Mouse (Mus musculus) CH12.LX (cell line): ENCODE data around the gene Ate1. TPM values are rescaled to one million over a fixed set of nuclear protein-coding genes. Genes with fewer than 3 reads are reported as not detected.

Experiments
- DNase-seq: peaks from one replicate; pipeline ENCODE4 v3.0.0-alpha.2; 2013; ENCODE audit errors: extremely low read depth
- H3K27ac ChIP-seq: 2 replicates; pipeline ENCODE4 v1.5.1; 2012; ENCODE audit warnings: low read depth, mild to moderate bottlenecking, control low read depth, moderate library complexity; ENCODE audit not compliant: insufficient read depth
- H3K27me3 ChIP-seq: replicated peaks from 2 replicates; pipeline ENCODE3; 2012; ENCODE audit warnings: inconsistent platforms
- H3K36me3 ChIP-seq, 2 experiments: replicated peaks in 1 of 2; 2 replicates each; pipeline versions ENCODE3 to v1.6.1; 2012; ENCODE audit warnings: inconsistent platforms in 1 of 2, low read length in 1 of 2, mild to moderate bottlenecking in 1 of 2, mixed read lengths in 1 of 2, moderate library complexity in 1 of 2; ENCODE audit not compliant: control insufficient read depth in 1 of 2, insufficient read depth in 1 of 2
- H3K4me1 ChIP-seq, 2 experiments: 2 replicates each; pipeline ENCODE4 v1.6.1; 2012; ENCODE audit warnings: inconsistent platforms in 1 of 2, moderate library complexity in 1 of 2; ENCODE audit not compliant: insufficient read depth in 2 of 2, control insufficient read depth in 1 of 2
- H3K4me2 ChIP-seq: 2 replicates; pipeline ENCODE4 v1.6.1; 2012; ENCODE audit warnings: low read depth, mild to moderate bottlenecking, control low read depth; ENCODE audit not compliant: poor library complexity, insufficient read depth, severe bottlenecking
- H3K4me3 ChIP-seq, 3 experiments: fragments of 150-350 bp in 1 of 3; sonication (generic) in 1 of 3; replicated peaks in 1 of 3; 2 replicates each; pipeline versions ENCODE3 to v1.5.1; 2011 to 2012; ENCODE audit warnings: low read depth in 2 of 3, low read length in 2 of 3, mild to moderate bottlenecking in 2 of 3, moderate library complexity in 2 of 3, control low read depth in 1 of 3, improper control_type of control experiment in 1 of 3, inconsistent platforms in 1 of 3, mixed read lengths in 1 of 3; ENCODE audit not compliant: poor library complexity in 1 of 3
- H3K79me2 ChIP-seq: replicated peaks from 2 replicates; pipeline ENCODE4 v1.6.1; 2012; ENCODE audit warnings: mild to moderate bottlenecking, moderate library complexity; ENCODE audit not compliant: control insufficient read depth, poor library complexity, insufficient read depth, severe bottlenecking; ENCODE audit errors: extremely low read depth
- H3K9ac ChIP-seq: 2 replicates; pipeline ENCODE4 v1.6.1; 2012; ENCODE audit warnings: low read depth, mild to moderate bottlenecking, control low read depth, moderate library complexity; ENCODE audit not compliant: insufficient read depth
- H3K9me3 ChIP-seq: replicated peaks from 2 replicates; pipeline ENCODE3; 2012; ENCODE audit warnings: low read length, inconsistent platforms, mixed read lengths
- BHLHE40 ChIP-seq: IDR thresholded peaks from 2 replicates; pipeline ENCODE4 v1.6.1; 2011; ENCODE audit warnings: mild to moderate bottlenecking, low read depth, low read length, improper control_type of control experiment
- CHD2 ChIP-seq: IDR thresholded peaks from 2 replicates; pipeline ENCODE4 v1.6.1; 2011; ENCODE audit warnings: low read length, improper control_type of control experiment
- CTCF ChIP-seq, 2 experiments: IDR thresholded peaks in 1 of 2; conservative IDR thresholded peaks in 1 of 2; 2 replicates each; pipeline ENCODE4 v1.5.1; 2011 to 2012; ENCODE audit warnings: low read depth in 2 of 2, low read length in 2 of 2, improper control_type of control experiment in 1 of 2, inconsistent platforms in 1 of 2, mild to moderate bottlenecking in 1 of 2, moderate library complexity in 1 of 2
- E2F4 ChIP-seq: IDR thresholded peaks from 2 replicates; pipeline ENCODE4 v1.6.1; 2011; ENCODE audit warnings: low read depth, low read length, improper control_type of control experiment; ENCODE audit not compliant: insufficient replicate concordance
- ELF1 ChIP-seq: IDR thresholded peaks from 2 replicates; pipeline ENCODE4 v1.6.1; 2014; ENCODE audit warnings: low read depth, mild to moderate bottlenecking, inconsistent platforms, low read length, improper control_type of control experiment
- EP300 ChIP-seq: IDR thresholded peaks from 2 replicates; pipeline ENCODE4 v1.6.1; 2011; ENCODE audit warnings: low read length, improper control_type of control experiment
- GABPA ChIP-seq: IDR thresholded peaks from 2 replicates; pipeline ENCODE4 v1.6.1; 2012; ENCODE audit warnings: low read depth, low read length, improper control_type of control experiment, inconsistent platforms; ENCODE audit not compliant: insufficient replicate concordance
- HCFC1 ChIP-seq: IDR thresholded peaks from 2 replicates; pipeline ENCODE4 v1.6.1; 2012; ENCODE audit warnings: low read depth, mild to moderate bottlenecking, inconsistent platforms, low read length, improper control_type of control experiment
- IRF4 ChIP-seq: IDR thresholded peaks from 2 replicates; pipeline ENCODE4 v1.6.1; 2014; ENCODE audit warnings: low read depth, mild to moderate bottlenecking, inconsistent platforms, low read length, improper control_type of control experiment
- JUN ChIP-seq: IDR thresholded peaks from 2 replicates; pipeline ENCODE4 v1.6.1; 2011; ENCODE audit warnings: low read depth, mild to moderate bottlenecking, low read length, improper control_type of control experiment, moderate library complexity; ENCODE audit not compliant: insufficient read depth
- JUND ChIP-seq: conservative IDR thresholded peaks from 2 replicates; pipeline ENCODE4 v1.6.1; 2011; ENCODE audit warnings: low read depth, low read length, improper control_type of control experiment
- KAT2A ChIP-seq: IDR thresholded peaks from 2 replicates; pipeline ENCODE4 v1.6.1; 2012; ENCODE audit warnings: low read length, improper control_type of control experiment, inconsistent platforms; ENCODE audit not compliant: insufficient replicate concordance
- MAZ ChIP-seq: IDR thresholded peaks from 2 replicates; pipeline ENCODE4 v1.6.1; 2012; ENCODE audit warnings: low read depth, mild to moderate bottlenecking, inconsistent platforms, low read length, improper control_type of control experiment, moderate library complexity
- MEF2A ChIP-seq: IDR thresholded peaks from 2 replicates; pipeline ENCODE4 v1.6.1; 2014; ENCODE audit warnings: low read depth, mild to moderate bottlenecking, inconsistent platforms, low read length, improper control_type of control experiment, borderline replicate concordance
- MXI1 ChIP-seq: IDR thresholded peaks from 2 replicates; pipeline ENCODE4 v1.6.1; 2011; ENCODE audit warnings: mild to moderate bottlenecking, low read depth, low read length, improper control_type of control experiment
- MYC ChIP-seq: IDR thresholded peaks from 2 replicates; pipeline ENCODE4 v1.6.1; 2011; ENCODE audit warnings: low read depth, mild to moderate bottlenecking, improper control_type of control experiment, low read length
- NELFE ChIP-seq: IDR thresholded peaks from 2 replicates; pipeline ENCODE4 v1.6.1; 2011; ENCODE audit warnings: low read depth, low read length, improper control_type of control experiment
- NRF1 ChIP-seq: IDR thresholded peaks from 2 replicates; pipeline ENCODE4 v1.6.1; 2014; ENCODE audit warnings: low read depth, mild to moderate bottlenecking, inconsistent platforms, low read length, improper control_type of control experiment, moderate library complexity
- PAX5 ChIP-seq: IDR thresholded peaks from 2 replicates; pipeline ENCODE4 v1.6.1; 2012; ENCODE audit warnings: low read length, inconsistent platforms, mixed read lengths
- POLR2A ChIP-seq: IDR thresholded peaks from 2 replicates; pipeline ENCODE4 v1.6.1; 2011; ENCODE audit warnings: low read depth, mild to moderate bottlenecking, improper control_type of control experiment, low read length
- POLR2AphosphoS2 ChIP-seq: IDR thresholded peaks from 2 replicates; pipeline ENCODE4 v1.6.1; 2011; ENCODE audit warnings: low read depth, low read length, improper control_type of control experiment
- RCOR1 ChIP-seq: conservative IDR thresholded peaks from 2 replicates; pipeline ENCODE4 v1.6.1; 2012; ENCODE audit warnings: low read depth, mild to moderate bottlenecking, inconsistent platforms, low read length, improper control_type of control experiment
- SIN3A ChIP-seq: IDR thresholded peaks from 2 replicates; pipeline ENCODE4 v1.6.1; 2012; ENCODE audit warnings: low read length, improper control_type of control experiment, inconsistent platforms
- TBP ChIP-seq: conservative IDR thresholded peaks from 2 replicates; pipeline ENCODE4 v1.6.1; 2011; ENCODE audit warnings: low read depth, low read length, improper control_type of control experiment
- TCF12 ChIP-seq: IDR thresholded peaks from 2 replicates; pipeline ENCODE4 v1.6.1; 2014; ENCODE audit warnings: low read depth, mild to moderate bottlenecking, inconsistent platforms, low read length, improper control_type of control experiment
- UBTF ChIP-seq: IDR thresholded peaks from 2 replicates; pipeline ENCODE4 v1.6.1; 2012; ENCODE audit warnings: low read depth, mild to moderate bottlenecking, inconsistent platforms, low read length, improper control_type of control experiment, moderate library complexity
- USF1 ChIP-seq: IDR thresholded peaks from 2 replicates; pipeline ENCODE4 v1.6.1; 2014; ENCODE audit warnings: low read depth, mild to moderate bottlenecking, inconsistent platforms, low read length, improper control_type of control experiment
- ZKSCAN1 ChIP-seq: IDR thresholded peaks from 2 replicates; pipeline ENCODE4 v1.6.1; 2012; ENCODE audit warnings: low read depth, inconsistent platforms, low read length, improper control_type of control experiment, borderline replicate concordance
- ZMIZ1 ChIP-seq: IDR thresholded peaks from 2 replicates; pipeline ENCODE4 v1.6.1; 2012; ENCODE audit warnings: low read depth, mild to moderate bottlenecking, inconsistent platforms, low read length, improper control_type of control experiment
- dilution Hi-C: fragments of 300-500 bp; cut with MboI; formaldehyde crosslinking; loops from 2 replicates; pipeline ENCODE4 v1.14.3; 2020; ENCODE audit warnings: low sequenced_read_pairs; ENCODE audit not compliant: extremely low pct_unique_long_range_greater_than_20kb, extremely low pct_ligation_motif_present
- in situ Hi-C: fragments of 300-500 bp; cut with MboI; formaldehyde crosslinking; loops from 3 replicates; pipeline ENCODE4 v1.14.3; 2019; ENCODE audit warnings: low sequenced_read_pairs, low pct_ligation_motif_present, low pct_unique_long_range_greater_than_20kb, mixed read lengths
- polyA plus RNA-seq: library from polyadenylated mRNA; unstranded; fragments of >175 nt; gene quantifications from 2 replicates; pipeline ENCODE4 v1.2.1, GENCODE M21; 2012; ENCODE audit warnings: low read depth; ENCODE audit not compliant: insufficient read length
- total RNA-seq, 2 experiments: library from RNA; depleted of rRNA; stranded (reverse); fragments of 300-350 nt in 1 of 2; fragments of >200 nt in 1 of 2; gene quantifications; 2 replicates each; pipeline ENCODE4 v1.2.3; 2012 to 2014

Gene Ate1
- total and polyA plus RNA-seq, 3 experiments: 12.2 to 15.4 (median 14.3) TPM

DNA sequence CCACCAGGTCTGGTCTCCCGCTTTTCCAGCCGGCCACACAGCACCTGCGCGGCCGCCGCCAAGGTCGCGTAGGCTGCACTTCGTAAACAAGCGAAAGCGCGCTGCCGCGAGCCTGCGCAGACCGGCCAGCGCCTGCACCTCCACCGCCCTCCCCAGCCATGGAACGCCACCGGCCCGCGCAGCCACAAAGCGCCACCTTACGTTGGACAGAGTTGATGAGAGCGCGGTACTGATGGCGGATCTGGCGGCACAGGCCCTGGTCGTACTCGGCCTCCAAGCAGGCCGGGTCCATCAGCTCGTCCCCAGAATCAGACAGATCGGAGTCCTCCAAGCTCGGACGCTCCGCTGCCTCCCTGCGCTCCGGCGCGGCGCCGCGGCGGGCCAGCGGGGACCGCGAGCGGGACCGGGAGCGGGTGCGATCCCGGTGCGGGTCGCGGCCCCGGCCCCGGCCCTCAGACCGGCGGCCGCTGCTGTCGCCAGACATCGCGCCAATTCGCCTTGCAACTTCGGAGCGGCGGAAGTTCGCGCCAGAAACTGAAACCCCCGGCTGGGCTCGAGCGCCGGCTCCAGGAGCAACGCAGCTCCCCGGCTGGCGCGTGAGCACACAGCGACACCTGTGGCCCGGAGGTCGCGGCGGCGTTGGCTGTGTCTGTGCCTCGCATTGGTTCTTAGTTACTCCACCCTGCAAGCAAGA lies 26.8 kb upstream of the Ate1 start:
- peak; percentile 74; the same call in 1 of the 2 replicates for TF ChIP-seq UBTF
- no peak; the same call in 1 of the 2 replicates for TF ChIP-seq MYC
- no peak for TF ChIP-seq JUN
- no peak for TF ChIP-seq EP300
- no peak; the same call in none of the 2 replicates for TF ChIP-seq MXI1
- TF ChIP-seq CTCF (conservative IDR thresholded peaks at IDR 0.05 in 1 of 2, IDR thresholded peaks at IDR 0.05 in 1 of 2; ENCODE audit: low read depth in 2 of 2, low read length in 2 of 2): peak; percentile 12 to 88; a peak in 2 of 4 replicates
- TF ChIP-seq HCFC1: peak; percentile 85
- TF ChIP-seq NELFE: peak; percentile 78; the same call in 1 of the 2 replicates
- 0 out of 2 replicates have a peak, but pooled peaks have one; percentile 60 for TF ChIP-seq MEF2A
- peak; percentile 47; the same call in 1 of the 2 replicates for TF ChIP-seq ELF1
- TF ChIP-seq IRF4: peak; percentile 88
- TF ChIP-seq GABPA: peak; percentile 89
- no peak for TF ChIP-seq PAX5
- no peak for TF ChIP-seq USF1
- peak; percentile 35; the same call in 1 of the 2 replicates for TF ChIP-seq BHLHE40
- 0 out of 2 replicates have a peak, but pooled peaks have one; percentile 12 for TF ChIP-seq RCOR1
- TF ChIP-seq MAZ: 0 out of 2 replicates have a peak, but pooled peaks have one; percentile 37
- TF ChIP-seq CHD2: no peak
- TF ChIP-seq POLR2AphosphoS2: no peak
- TF ChIP-seq NRF1: peak; percentile 89
- peak; percentile 47 for TF ChIP-seq SIN3A
- TF ChIP-seq POLR2A: peak; percentile 76
- TF ChIP-seq TCF12: peak; percentile 72; the same call in 1 of the 2 replicates
- no peak for TF ChIP-seq JUND
- TF ChIP-seq KAT2A: 0 out of 2 replicates have a peak, but pooled peaks have one; percentile 43
- TF ChIP-seq ZMIZ1: peak; percentile 75; the same call in 1 of the 2 replicates
- 0 out of 2 replicates have a peak, but pooled peaks have one; percentile 55 for TF ChIP-seq TBP
- no peak for TF ChIP-seq ZKSCAN1
- TF ChIP-seq E2F4: peak; percentile 67; the same call in 1 of the 2 replicates
- in situ Hi-C loops (no loop called here), dilution Hi-C loops (no loop called here)
- peak; percentile 87 for DNase-seq
- Histone ChIP-seq H3K79me2 (peaks cover 34% of the 10 kb centered on the region), H3K27ac (peak overlapping the region; percentile 95), H3K9ac (peak overlapping the region; percentile 90), H3K9me3 (peaks cover 12% of the 10 kb centered on the region), H3K4me3 (peak overlapping the region; percentile 79 to 90 (median 84)), H3K4me1 (peaks cover 10 to 21% of the 10 kb centered on the region in 2 experiments; a peak in 3 of 4 replicates), H3K27me3 (peaks cover 16% of the 10 kb centered on the region), H3K36me3 (peaks cover 18 to 34% of the 10 kb centered on the region in 2 experiments), H3K4me2 (peak overlapping the region; percentile 70)
